Mouse (Mus musculus) regulatory T cell (primary cell): ENCODE data around the gene Gfra1.

ENCODE experiments used
- in situ Hi-C: fragments of 300-600 bp; cut with MboI, MseI; formaldehyde crosslinking; loops from one replicate; pipeline ENCODE4 v1.15.1; 2025; ENCODE audit warnings: high pct_unique_total_duplicates

The Gfra1 gene

GRCm38 (mm10) chr19:58335585-58336530 is 119.9 kb downstream of the Gfra1 start:
- in situ Hi-C loops = no loop called here

- in situ Hi-C loops = no loop called here
Observed at GRCm38 (mm10) chr19:58329305-58329704, 126.4 kb downstream of the Gfra1 start.

- in situ Hi-C loops = no loop called here
Observed at GRCm38 (mm10) chr19:58328014-58328413, 127.7 kb downstream of the Gfra1 start.

GRCm38 (mm10) chr19:58316474-58316873 is 139.2 kb downstream of the Gfra1 start:
- in situ Hi-C loops = no loop called here

GRCm38 (mm10) chr19:58315681-58316080 is 140.0 kb downstream of the Gfra1 start:
- in situ Hi-C loops = no loop called here

GRCm38 (mm10) chr19:58314631-58315030 is 141.1 kb downstream of the Gfra1 start:
- in situ Hi-C loops = no loop called here

GRCm38 (mm10) chr19:58313785-58314184 is 141.9 kb downstream of the Gfra1 start:
- in situ Hi-C loops = no loop called here

GRCm38 (mm10) chr19:58312492-58312891 is 143.2 kb downstream of the Gfra1 start:
- in situ Hi-C loops = no loop called here

GRCm38 (mm10) chr19:58310334-58311315 is 145.1 kb downstream of the Gfra1 start:
- in situ Hi-C loops = no loop called here

GRCm38 (mm10) chr19:58309620-58310275 is 146.0 kb downstream of the Gfra1 start:
- in situ Hi-C loops = no loop called here

GRCm38 (mm10) chr19:58301105-58301504 is 154.6 kb downstream of the Gfra1 start:
- in situ Hi-C loops = no loop called here

GRCm38 (mm10) chr19:58297926-58298325 is 157.8 kb downstream of the Gfra1 start:
- in situ Hi-C loops = no loop called here

- in situ Hi-C loops = no loop called here
Observed at GRCm38 (mm10) chr19:58296842-58297190, 158.9 kb downstream of the Gfra1 start.

GRCm38 (mm10) chr19:58295986-58296841 is 159.5 kb downstream of the Gfra1 start:
- in situ Hi-C loops = no loop called here

GRCm38 (mm10) chr19:58288145-58288544 is 167.6 kb downstream of the Gfra1 start:
- in situ Hi-C loops = no loop called here

GRCm38 (mm10) chr19:58275281-58275680 is 180.4 kb downstream of the Gfra1 start:
- in situ Hi-C loops = no loop called here

- in situ Hi-C loops = no loop called here
Observed at GRCm38 (mm10) chr19:58271815-58272214, 183.9 kb downstream of the Gfra1 start.

GRCm38 (mm10) chr19:58270778-58271177 is 184.9 kb downstream of the Gfra1 start:
- in situ Hi-C loops = no loop called here

GRCm38 (mm10) chr19:58268476-58268875 is 187.2 kb downstream of the Gfra1 start:
- in situ Hi-C loops = loop anchor here (5.0 to 10.0 kb wide), 2 partner anchors 76 to 194 kb away; no protein-coding TSS in a partner anchor

- in situ Hi-C loops = loop anchor here (5.0 to 10.0 kb wide), 2 partner anchors 74 to 192 kb away; no protein-coding TSS in a partner anchor
Observed at GRCm38 (mm10) chr19:58266600-58266999, 189.1 kb downstream of the Gfra1 start.
